Mouse (Mus musculus) brain, embryonic 14.5 days (tissue): ENCODE data around the gene Gm8251. TPM values are rescaled to one million over a fixed set of nuclear protein-coding genes. Genes with fewer than 3 reads are reported as not detected.
"Not testable (repeated sequence)": the region's sequence is repeated elsewhere in the genome, so short reads cannot be mapped to it uniquely, and the experiment has no call there.

ENCODE experiments used
- DNase-seq: peaks from one replicate; pipeline ENCODE4 v3.0.0-alpha.2; 2011; ENCODE audit warnings: low read depth
- CTCF ChIP-seq: fragments of 200-500 bp; IDR thresholded peaks from 2 replicates; pipeline ENCODE4 v1.5.1; 2012; ENCODE audit warnings: inconsistent platforms, mild to moderate bottlenecking, moderate library complexity, borderline replicate concordance; ENCODE audit not compliant: insufficient read depth, insufficient read length; ENCODE audit errors: extremely low read depth
- POLR2A ChIP-seq: fragments of 200-500 bp; IDR thresholded peaks from 2 replicates; pipeline ENCODE4 v1.6.1; 2012; ENCODE audit warnings: mild to moderate bottlenecking, inconsistent platforms, borderline replicate concordance; ENCODE audit not compliant: poor library complexity, insufficient read depth, insufficient read length, severe bottlenecking; ENCODE audit errors: extremely low read depth
- polyA plus RNA-seq: library from polyadenylated mRNA; depleted of rRNA; stranded (reverse); fragments of >200 nt; gene quantifications from 2 replicates; pipeline ENCODE4 v1.2.3, GENCODE M21; 2012; rRNA removed

Gene Gm8251
- polyA plus RNA-seq = 0.15 and 0.23 TPM in 2 replicates

DNA sequence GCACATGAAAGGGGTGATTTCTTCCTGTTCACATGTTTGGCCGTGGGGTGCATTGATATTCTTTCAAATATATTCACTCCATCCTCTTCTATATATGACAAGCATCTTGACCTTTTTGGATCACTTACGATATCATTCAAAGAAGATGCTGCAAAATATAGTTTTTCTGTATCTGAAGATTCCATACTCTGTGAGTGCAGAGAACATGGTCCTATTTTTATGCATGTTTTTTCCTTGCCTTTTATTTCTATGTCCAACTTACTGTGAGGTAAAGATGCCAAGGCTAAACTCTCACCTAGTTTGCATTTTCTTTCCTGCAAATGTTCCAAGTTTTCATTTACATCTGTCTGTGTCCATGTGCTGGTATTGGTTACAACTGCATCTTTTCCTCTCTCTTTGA is at the start of gene Gm8251:
Gm8251 (minus strand) TSS at position 101 of the 400 bp plus-strand sequence.
- DNase-seq = no peak
- TF ChIP-seq POLR2A = no peak
- no peak for TF ChIP-seq CTCF

DNA sequence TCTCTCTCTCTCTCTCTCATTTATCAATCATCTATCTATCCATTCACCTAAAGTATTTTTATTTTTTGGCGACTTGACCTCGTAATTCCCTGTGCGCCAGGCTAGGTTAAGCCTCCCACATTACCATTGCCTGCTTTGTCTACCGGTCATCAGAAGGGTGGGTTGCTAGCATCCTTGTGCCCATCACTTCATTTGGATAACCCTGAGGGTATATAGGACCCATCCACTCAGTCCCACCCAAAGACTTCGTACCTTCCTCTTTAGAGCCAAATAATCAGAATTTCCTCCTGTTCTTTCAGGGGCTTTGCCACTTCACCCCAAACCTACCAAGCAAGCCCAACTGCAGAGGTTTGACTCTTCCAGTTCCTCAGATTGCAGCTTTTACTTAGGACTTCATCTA is 41.2 kb upstream of the Gm8251 start:
- TF ChIP-seq CTCF (no peak), POLR2A (no peak)
- peak; percentile 21 for DNase-seq

DNA sequence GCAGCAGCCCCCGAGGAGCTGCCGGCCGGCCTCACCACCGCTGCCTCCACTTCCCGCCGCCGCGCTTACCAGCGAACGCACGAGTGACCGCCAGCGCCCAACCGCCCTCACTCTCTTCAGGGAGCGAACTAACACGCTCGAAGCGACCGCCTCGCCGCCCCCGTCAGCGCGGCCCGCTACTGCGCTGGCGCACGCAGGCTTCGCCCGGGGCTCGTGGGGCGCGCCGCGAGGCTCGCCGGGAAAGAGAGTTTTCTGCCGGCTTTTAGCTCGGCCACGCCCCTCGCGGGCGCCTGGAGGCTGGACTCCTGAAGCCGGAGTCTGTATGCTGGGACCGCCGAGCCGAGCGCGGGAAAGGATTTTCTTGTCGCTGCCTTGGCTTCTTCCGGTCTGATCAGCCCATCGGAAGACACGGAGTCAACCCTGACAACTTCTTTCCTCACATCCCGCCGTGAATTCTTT is 40.6 kb upstream of the Gm8251 start, which contains the start of gene Tex30:
Tex30 (minus strand) TSS at position 183 of the 459 bp plus-strand sequence.
- peak; percentile 68; the same call in 1 of the 2 replicates for TF ChIP-seq POLR2A
- TF ChIP-seq CTCF = no peak
- DNase-seq = peak; percentile 99

DNA sequence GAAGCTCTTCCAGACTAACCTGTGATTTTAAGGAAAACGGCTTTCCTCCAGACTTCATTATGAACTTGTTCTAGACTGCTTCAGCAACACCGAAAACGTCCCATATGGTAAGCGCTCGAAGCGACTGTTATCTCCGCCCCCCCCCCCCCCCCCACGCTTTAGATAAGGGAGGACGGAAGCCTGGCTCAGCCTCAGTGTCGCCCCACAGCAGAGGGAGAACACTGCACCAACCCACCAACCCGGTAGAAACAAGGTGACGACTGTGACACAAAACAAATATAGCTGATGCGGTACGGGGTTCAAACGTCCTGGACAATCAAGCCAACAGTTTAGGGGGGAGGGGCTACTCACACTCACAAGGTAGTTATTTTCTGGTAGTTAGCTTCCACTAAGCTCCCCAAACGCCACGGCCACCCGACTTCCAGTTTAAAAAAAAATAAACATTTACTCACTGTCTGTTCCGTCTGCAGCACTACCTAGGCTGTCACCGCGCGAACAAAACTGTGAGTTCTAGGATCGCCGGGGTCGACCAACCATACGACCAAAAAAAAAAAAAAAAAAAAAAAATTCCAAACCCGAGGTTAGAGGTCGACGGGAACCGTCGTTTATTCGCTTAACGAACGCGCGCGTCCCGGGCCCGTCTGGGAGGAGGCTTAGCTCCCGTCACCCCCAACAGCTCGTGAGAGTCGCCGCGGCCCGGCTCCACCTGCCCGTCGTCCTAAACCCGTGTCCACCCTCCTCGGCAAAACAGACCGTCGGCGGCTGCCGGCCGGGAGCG is 39.9 kb upstream of the Gm8251 start:
- DNase-seq = peak; percentile 65
- TF ChIP-seq POLR2A (no peak), CTCF (no peak)

DNA sequence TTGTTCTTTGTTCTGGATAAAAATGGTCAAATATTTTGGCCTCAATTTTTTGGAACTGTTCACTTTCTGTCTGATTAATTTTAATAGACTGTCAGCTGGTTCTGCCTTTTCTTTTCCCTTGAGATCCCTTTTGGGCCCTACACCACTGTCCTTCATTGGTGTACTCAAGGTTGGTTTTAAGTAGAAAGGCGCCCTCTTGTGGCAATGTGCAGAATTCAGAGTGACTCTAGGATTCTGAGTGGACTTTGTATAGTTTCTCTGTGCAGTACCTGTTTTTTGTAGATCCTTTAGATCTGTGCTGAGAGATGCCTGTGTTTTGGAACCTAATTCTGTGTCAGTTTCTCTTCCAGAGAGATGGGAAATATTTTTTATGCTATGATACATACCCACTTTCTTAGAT is 2.9 kb upstream of the Gm8251 start:
- TF ChIP-seq POLR2A (no peak), CTCF (peak; percentile 36; the same call in 1 of the 2 replicates)
- DNase-seq = peak; percentile 56

DNA sequence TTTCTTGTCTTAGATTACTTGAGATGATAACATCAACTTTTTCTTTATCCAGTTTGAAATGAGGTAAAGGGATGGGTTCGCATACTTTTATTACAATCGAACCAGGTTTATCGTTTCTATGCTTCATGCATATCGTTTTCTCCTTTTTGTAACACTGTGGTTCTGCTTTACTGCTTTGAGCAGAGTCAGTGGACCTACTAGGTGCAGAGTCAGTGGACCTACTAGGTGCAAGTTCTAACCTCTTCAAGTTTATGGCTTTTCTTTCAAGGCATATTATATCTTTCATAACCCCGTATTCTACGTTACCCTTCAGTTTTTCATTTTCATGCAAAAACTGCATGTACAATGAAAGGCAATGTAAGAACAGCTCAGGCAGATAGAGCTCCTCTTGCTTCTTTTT is 1.7 kb upstream of the Gm8251 start:
- DNase-seq = no peak
- TF ChIP-seq CTCF (no peak), POLR2A (no peak)

DNA sequence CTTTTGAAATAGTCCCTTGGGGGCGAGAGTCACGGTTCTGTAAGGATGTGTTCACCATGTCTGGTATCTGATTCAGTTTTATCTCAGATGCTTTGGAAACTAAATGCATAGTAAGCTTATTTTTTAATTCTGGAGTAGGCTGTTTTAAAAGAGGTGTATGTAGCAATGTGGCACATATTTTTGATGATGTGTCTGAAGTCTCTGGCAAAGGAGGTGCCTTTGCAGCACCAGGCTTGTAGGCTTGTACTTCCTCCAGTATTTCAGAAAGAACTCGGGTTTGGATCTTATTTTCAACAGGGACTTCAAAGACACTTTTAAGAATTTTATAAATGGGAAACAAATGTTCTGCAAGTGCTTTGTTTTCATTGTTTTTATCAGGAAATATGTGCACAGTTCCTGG is 3.9 kb downstream of the Gm8251 start:
- no peak for DNase-seq
- TF ChIP-seq POLR2A (no peak), CTCF (no peak)

DNA sequence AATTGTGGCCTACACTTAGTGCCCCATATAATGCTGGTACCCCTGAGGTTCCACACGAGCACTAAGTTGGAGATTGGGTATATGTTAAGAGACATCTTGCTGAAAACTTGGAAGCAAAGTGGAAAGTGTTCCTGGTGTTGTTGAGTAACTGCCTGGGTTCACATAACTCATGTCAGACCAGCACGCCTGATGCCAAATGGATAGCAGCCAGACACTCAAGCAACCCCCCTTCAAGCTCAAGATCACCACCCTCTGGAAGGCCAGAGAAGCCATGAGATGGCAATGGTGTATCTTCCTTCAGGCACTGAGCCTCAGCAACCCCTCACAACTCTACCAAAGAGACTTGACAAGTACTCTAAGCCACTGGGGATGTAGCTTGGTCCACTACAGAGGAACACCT is 15.2 kb downstream of the Gm8251 start:
- DNase-seq = no peak
- TF ChIP-seq CTCF (no peak), POLR2A (no peak)

DNA sequence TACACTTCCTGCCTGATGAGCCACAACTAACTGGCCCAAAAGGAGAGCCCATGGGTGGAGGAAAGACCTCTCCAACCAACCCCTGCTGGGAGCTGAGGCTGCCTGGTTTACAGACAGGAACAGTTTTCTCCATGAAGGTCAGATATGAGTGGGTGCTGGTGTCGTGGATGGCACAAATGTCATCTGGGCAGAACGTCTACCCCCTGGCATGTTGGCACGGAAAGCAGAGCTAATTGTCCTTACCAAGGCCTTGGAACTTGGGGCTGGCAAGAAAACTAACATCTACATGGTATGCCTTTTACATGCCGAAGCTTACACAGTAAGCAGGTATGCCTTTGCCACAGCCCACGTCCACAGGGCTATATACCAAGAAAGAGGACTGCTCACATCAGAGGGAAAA is 16.0 kb downstream of the Gm8251 start:
- not testable (repeated sequence) for DNase-seq

DNA sequence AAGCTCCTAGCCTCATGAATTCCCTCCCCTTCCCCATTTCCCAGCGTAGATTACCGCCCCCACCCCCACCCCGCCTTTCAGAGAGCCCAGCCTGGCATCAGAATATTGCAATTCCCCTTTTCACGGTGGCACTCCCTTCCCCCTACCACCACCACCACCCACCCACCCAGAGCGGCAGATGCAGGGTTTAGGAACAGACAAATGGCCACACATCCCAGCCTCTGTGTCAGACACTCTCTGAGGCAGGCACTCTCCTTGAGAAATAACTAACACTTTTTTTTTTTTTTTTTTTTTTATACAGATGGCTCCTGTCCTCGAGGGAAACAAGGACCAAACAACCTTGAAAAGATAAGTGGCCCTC is 19.2 kb downstream of the Gm8251 start:
- no peak for DNase-seq
- TF ChIP-seq CTCF (no peak), POLR2A (no peak)

DNA sequence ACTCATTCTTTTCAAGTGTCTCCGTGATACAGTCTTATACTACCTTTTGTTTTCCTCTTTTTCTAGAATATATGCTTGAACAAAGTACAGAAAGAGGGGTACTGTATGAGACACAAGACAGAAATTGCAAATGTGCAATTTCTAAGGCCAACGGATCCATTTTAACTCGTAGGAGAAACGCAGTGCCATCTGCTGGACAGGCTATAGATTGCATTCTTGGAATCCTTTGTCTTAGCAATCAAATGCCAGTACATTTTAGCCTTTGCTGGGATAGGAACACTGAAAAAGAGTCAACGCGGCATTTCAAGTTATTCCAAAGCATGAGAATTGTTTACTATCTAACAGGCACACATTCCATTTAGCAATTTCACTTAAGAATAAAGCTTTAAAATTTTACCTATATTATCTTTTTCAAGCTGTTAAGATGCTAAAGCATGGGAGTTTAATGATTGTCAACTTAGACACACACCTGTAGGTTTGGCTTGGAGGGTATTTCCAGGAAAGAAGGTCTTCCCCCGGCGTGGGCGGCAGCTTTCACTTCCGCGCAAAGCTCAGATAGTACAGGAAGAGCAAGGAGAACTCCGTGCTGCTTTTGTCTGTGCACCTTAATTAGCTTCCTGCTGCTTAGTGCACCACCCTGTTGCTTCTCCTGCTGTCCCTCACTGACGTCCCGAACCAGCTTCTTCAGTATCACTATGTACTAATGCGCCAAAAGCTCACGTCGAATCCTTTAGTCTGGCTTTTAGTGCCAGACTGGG is 19.8 kb downstream of the Gm8251 start:
- DNase-seq = peak; percentile 90
- TF ChIP-seq POLR2A (no peak), CTCF (peak; percentile 77; the same call in 1 of the 2 replicates)
